Mouse (Mus musculus): Measurements from ENCODE around the gene Prkn. TPM values are rescaled to one million over a fixed set of nuclear protein-coding genes. Genes with fewer than 3 reads are reported as not detected.

Gene Prkn
- 1 to 10 TPM; 1.8 to 3.8 TPM for total RNA-seq (2023)

DNA sequence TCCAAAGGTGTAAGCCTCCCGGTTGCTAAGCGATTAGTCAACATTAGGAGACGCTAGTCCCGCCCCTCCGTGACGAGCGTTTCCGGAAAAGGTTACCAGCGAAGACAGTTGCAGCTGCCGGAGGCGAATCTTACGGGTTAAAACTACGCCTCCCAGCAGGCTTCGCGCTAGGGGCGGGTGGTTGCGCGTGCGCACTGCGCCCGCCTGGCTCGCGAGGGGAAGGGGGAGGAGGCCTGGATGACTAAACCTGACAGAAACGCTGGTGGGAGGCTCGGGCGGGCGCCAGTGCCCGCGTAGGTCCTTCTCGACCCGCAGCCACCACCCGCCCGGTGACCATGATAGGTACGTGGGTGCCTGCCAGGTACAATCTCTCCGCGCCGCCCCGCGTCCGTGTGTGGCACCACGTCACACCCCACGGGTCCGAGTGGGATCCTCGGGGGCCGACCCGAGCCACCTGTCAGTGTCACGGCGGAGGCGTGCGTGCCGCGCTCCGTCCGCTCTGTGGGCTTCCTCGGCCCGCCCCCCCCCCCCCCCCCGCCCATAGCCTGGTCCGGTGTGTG lies at the start of gene Prkn, which contains the start of gene Pacrg:
Prkn (plus strand) TSS at position 237 of the 560 bp plus-strand sequence.
Pacrg (minus strand) TSS at position 164 of the 560 bp plus-strand sequence.

Other genes starting within 250 kb of the Prkn start
- gene Pacrg, start 73 bp upstream of the Prkn start, total RNA-seq (2023), result under 1 TPM; 0.45 to 0.52 TPM

Measured in monocyte, adult 59 days (primary cell).